Mouse (Mus musculus) heart, embryonic 12.5 days (tissue): ENCODE measurements around the gene Mlh3. TPM values are rescaled to one million over a fixed set of nuclear protein-coding genes. Genes with fewer than 3 reads are reported as not detected.

ENCODE experiments used
- ATAC-seq: fragments of 200-750 bp; cut with Nextera tagmentation; 2 replicates; pipeline ENCODE4 v1.8.0; 2017; ENCODE audit warnings: moderate TSS enrichment, moderate library complexity; ENCODE audit not compliant: insufficient number of reproducible peaks, low FRiP score
- H3K27ac ChIP-seq: fragments of 300-500 bp; sonication (generic); 2 replicates; pipeline ENCODE4 v1.5.1; 2016; ENCODE audit warnings: mild to moderate bottlenecking, moderate library complexity; ENCODE audit not compliant: poor library complexity, severe bottlenecking
- H3K27me3 ChIP-seq: fragments of 300-500 bp; sonication (generic); replicated peaks from 2 replicates; pipeline ENCODE4 v1.6.1; 2016; ENCODE audit warnings: mild to moderate bottlenecking, moderate library complexity
- H3K36me3 ChIP-seq: fragments of 300-500 bp; sonication (generic); 2 replicates; pipeline ENCODE4 v1.6.1; 2016; ENCODE audit warnings: mild to moderate bottlenecking, moderate library complexity
- H3K4me1 ChIP-seq: fragments of 300-500 bp; sonication (generic); replicated peaks from 2 replicates; pipeline ENCODE4 v1.6.1; 2016; ENCODE audit warnings: mild to moderate bottlenecking
- H3K4me2 ChIP-seq: fragments of 300-500 bp; sonication (generic); 2 replicates; pipeline ENCODE4 v1.6.1; 2016; ENCODE audit warnings: mild to moderate bottlenecking, moderate library complexity
- H3K4me3 ChIP-seq: fragments of 300-500 bp; sonication (generic); 2 replicates; pipeline ENCODE4 v1.5.1; 2016; ENCODE audit warnings: mild to moderate bottlenecking
- H3K9ac ChIP-seq: fragments of 300-500 bp; sonication (generic); 2 replicates; pipeline ENCODE4 v1.6.1; 2016; ENCODE audit warnings: mild to moderate bottlenecking, moderate library complexity
- H3K9me3 ChIP-seq: fragments of 300-500 bp; sonication (generic); replicated peaks from 2 replicates; pipeline ENCODE4 v1.6.1; 2016; ENCODE audit warnings: mild to moderate bottlenecking, moderate library complexity
- whole genome bisulfite sequencing: fragments of 180-500 bp; shearing (Covaris S2); methylation state at CpG from one replicate; pipeline ENCODE4 v1.1.7; 2016; 5-methylcytosine and 5-hydroxymethylcytosine counted together
- polyA plus RNA-seq: library from polyadenylated mRNA; unstranded; fragments of >200 nt; fragmentation: Nextera tagmentation; extraction: Ambion mirVana; gene quantifications from 2 replicates; pipeline ENCODE4 v1.2.1, GENCODE M21; 2016

Gene Mlh3
- polyA plus RNA-seq, 1 experiment from 2014 or later: 7.9 TPM

DNA sequence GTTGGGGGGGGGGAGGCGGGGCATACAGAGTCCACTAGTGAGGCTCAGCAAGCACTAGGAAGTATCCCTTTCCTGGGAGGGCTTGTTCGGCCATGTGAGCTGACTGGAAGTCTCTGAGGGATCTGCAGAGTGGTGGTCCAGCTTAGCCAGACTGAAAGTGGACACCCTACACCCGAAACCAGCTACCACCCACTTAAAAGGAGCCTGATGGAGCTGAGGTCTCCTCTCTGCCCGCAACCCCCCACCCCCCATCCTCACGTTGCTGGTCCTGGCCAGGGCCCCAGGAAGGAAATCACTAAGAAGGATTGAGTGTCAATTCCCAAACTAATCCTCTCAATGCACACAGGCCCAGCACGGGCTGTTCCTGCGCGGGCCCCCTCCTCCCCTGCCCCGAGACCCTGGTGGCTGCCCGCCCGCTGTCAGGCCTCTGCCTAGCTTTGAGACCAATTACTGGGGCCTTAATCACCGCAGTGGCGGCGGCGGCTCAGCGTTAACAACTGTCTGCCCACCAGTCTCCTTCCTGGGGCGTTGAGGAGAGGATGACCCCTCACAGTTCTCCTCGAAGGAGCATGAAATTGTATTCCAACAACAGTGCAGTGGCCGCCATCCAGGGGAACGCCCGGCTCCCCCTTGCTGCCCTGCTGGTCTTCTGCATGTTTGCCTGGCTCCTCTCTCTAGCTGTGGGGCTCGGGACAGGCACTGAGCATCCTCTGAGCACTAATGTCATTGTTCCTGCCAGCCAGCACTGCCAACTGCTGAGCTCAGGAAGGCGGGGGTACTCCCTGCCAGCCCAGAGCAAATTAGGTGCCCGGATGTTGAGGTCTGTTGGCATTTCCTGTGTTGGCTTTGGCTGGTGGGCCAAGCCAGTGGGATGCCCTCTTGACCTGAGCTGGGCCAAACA, 69.2 kb downstream of the Mlh3 start:
- Histone ChIP-seq H3K9me3 (no peaks in the 10 kb centered on the region), H3K9ac (no peak overlapping the region), H3K36me3 (no peaks in the 10 kb centered on the region), H3K4me2 (no peak overlapping the region), H3K4me1 (peaks cover 45% of the 10 kb centered on the region), H3K27me3 (0 out of 2 replicates have a peak, but pooled peaks cover 10% of the 10 kb centered on the region), H3K4me3 (no peak overlapping the region), H3K27ac (no peak overlapping the region)
- ATAC-seq: no peak
- 39% methylated on average over 24 of the region's 24 CpGs for WGBS

DNA sequence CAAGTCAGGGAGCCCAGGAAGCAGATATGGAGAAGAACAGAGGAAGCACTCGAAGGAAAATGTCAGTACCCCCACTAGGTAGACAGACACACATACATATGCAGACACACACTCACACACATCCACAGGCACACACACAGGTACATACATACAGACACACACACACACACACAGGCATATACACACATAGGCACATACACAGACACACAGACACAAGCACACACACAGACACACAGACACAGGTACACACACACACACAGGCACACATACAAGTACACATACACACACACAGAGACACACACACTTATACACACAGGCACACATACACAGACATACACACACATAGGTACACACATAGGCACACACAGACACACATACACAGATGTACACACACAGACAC, 70.4 kb downstream of the Mlh3 start:
- ATAC-seq: no peak
- Histone ChIP-seq H3K9me3 (no peaks in the 10 kb centered on the region), H3K27me3 (0 out of 2 replicates have a peak, but pooled peaks cover 10% of the 10 kb centered on the region), H3K27ac (no peak overlapping the region), H3K4me1 (peaks cover 55% of the 10 kb centered on the region), H3K4me3 (no peak overlapping the region), H3K36me3 (no peaks in the 10 kb centered on the region), H3K9ac (no peak overlapping the region), H3K4me2 (no peak overlapping the region)
- 57% methylated on average over 1 of the region's 1 CpGs for WGBS

DNA sequence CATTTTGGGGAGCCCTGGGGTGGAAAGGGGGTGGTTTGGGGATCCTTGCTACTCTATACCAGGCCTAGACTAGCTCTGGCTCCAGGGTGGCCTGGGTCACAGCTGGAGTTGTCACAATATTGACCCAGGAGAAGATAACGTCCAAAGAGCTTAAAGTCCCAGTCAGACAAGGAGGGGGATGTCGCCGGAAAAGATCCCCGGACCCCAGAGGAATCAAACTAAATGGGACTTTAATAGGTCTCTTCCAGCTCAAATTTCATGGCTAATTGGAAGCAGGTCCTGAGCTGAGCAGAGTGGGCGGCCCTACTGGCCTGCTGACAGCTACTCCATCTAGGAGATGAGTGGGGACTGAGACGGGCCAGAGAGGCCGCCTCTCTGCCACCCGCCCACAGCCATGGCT, 72.5 kb downstream of the Mlh3 start:
- H3K9me3 ChIP-seq: no peaks in the 10 kb centered on the region
- no peaks in the 10 kb centered on the region for H3K36me3 ChIP-seq
- ATAC-seq: no peak
- H3K4me2 ChIP-seq: no peak overlapping the region
- no peak overlapping the region for H3K9ac ChIP-seq
- no peak overlapping the region for H3K4me3 ChIP-seq
- no peak overlapping the region for H3K27ac ChIP-seq
- peaks cover 63% of the 10 kb centered on the region for H3K4me1 ChIP-seq
- WGBS: 38% methylated on average over 8 of the region's 8 CpGs
- peaks cover 15% of the 10 kb centered on the region; the same call in 1 of the 2 replicates for H3K27me3 ChIP-seq

DNA sequence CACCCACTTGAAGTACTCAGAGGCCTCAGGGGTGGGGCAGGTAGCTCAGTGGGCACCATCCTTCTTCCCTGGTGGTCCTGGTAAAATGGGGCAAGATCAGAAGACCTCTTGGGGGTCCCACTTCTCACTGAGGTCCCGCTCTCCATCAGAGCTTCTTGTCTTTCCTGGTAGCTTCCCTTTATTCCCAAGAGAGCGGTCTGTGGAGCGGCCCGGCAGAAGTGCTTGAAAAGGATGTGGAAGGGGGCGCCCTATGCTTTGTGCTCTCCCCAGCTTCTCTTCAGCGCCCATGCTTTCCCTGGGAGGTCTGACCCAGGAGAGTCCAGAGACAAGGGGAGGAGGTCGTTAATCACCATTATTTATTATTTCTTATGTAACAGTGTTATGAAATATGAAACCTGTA, 73.0 kb downstream of the Mlh3 start:
- H3K27ac ChIP-seq: no peak overlapping the region
- H3K4me1 ChIP-seq: peaks cover 68% of the 10 kb centered on the region
- peaks cover 21% of the 10 kb centered on the region; the same call in 1 of the 2 replicates for H3K27me3 ChIP-seq
- ATAC-seq: no peak
- H3K9me3 ChIP-seq: no peaks in the 10 kb centered on the region
- WGBS: 76% methylated on average over 7 of the region's 7 CpGs
- H3K9ac ChIP-seq: no peak overlapping the region
- H3K4me3 ChIP-seq: no peak overlapping the region
- no peak overlapping the region for H3K4me2 ChIP-seq
- no peaks in the 10 kb centered on the region for H3K36me3 ChIP-seq

DNA sequence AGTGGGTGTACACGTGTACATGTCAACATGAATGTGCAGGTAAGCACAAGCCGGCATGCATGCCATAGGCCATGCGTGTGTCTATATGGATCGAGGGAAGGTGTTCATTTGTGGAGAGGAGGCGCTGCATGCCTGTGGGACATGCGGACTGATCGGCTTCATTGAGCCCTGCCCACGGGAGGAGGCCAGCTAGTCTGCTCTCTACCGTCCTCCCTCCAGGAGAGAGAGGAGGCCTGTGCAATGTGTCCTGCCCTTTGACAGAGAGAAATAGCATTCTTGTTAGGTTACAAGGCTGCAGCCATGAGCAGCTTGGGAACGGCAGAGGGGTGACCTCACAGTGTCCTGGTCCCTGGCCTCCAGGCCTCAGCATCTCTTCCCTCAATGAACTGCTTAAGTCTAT, 74.2 kb downstream of the Mlh3 start:
- H3K27ac ChIP-seq: no peak overlapping the region
- ATAC-seq: no peak

DNA sequence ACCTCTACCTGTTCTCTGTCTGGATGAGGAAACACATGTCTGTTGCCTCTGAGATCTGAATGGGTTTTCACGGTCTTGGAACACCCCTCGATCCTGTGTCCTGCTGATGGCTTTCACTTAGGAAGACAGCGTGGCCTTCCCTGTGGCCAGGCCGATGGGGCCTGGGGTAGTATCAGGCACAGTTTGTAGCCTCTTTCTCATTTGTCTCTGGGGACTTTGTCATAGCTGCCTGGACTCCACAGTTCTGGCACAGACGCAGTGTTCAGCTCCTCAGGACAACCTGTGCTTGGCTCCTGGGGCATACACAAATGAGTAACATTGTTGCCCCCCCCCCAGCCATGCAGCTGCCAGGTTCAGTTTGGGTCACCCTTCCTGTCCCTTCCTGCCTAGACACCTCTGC, 75.3 kb downstream of the Mlh3 start:
- Histone ChIP-seq H3K4me1 (peaks cover 48% of the 10 kb centered on the region), H3K27ac (no peak overlapping the region), H3K9me3 (no peaks in the 10 kb centered on the region), H3K27me3 (peaks cover 20% of the 10 kb centered on the region; the same call in 1 of the 2 replicates), H3K9ac (no peak overlapping the region), H3K4me3 (no peak overlapping the region), H3K4me2 (no peak overlapping the region), H3K36me3 (no peaks in the 10 kb centered on the region)
- 78% methylated on average over 5 of the region's 5 CpGs for WGBS
- no peak for ATAC-seq

More for the DNA sequence above, 74.2 kb downstream of the Mlh3 start:
- 69% methylated on average over 10 of the region's 10 CpGs for WGBS
- Histone ChIP-seq H3K9me3 (no peaks in the 10 kb centered on the region), H3K4me2 (no peak overlapping the region), H3K9ac (no peak overlapping the region), H3K4me1 (peaks cover 59% of the 10 kb centered on the region), H3K36me3 (no peaks in the 10 kb centered on the region), H3K27me3 (peaks cover 24% of the 10 kb centered on the region; the same call in 1 of the 2 replicates), H3K4me3 (no peak overlapping the region)

DNA sequence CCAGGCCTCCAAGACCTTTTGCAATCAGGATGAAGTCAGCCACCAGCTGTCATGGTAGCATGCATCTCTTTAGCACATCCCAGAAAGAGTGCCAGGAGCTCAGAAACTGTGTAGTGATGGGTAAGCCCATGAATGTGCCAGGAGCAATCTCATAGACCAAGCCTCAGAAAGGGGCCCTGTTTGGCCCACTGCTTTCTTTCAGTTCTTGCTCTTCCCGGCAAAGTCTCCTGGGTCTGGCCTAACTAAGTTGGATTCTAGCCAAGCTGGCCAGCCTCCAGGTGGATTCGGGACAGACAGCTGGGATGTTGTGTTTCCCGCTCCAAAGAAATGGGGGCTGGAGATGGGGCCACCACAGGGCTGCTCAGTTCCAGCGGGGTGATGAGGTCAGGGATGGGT, 75.8 kb downstream of the Mlh3 start:
- Histone ChIP-seq H3K27ac (no peak overlapping the region), H3K9me3 (no peaks in the 10 kb centered on the region), H3K4me3 (no peak overlapping the region), H3K9ac (no peak overlapping the region), H3K4me2 (no peak overlapping the region), H3K4me1 (peaks cover 48% of the 10 kb centered on the region), H3K27me3 (peaks cover 16% of the 10 kb centered on the region; the same call in 1 of the 2 replicates), H3K36me3 (no peaks in the 10 kb centered on the region)
- ATAC-seq: no peak
- WGBS: 24% methylated on average over 4 of the region's 4 CpGs

DNA sequence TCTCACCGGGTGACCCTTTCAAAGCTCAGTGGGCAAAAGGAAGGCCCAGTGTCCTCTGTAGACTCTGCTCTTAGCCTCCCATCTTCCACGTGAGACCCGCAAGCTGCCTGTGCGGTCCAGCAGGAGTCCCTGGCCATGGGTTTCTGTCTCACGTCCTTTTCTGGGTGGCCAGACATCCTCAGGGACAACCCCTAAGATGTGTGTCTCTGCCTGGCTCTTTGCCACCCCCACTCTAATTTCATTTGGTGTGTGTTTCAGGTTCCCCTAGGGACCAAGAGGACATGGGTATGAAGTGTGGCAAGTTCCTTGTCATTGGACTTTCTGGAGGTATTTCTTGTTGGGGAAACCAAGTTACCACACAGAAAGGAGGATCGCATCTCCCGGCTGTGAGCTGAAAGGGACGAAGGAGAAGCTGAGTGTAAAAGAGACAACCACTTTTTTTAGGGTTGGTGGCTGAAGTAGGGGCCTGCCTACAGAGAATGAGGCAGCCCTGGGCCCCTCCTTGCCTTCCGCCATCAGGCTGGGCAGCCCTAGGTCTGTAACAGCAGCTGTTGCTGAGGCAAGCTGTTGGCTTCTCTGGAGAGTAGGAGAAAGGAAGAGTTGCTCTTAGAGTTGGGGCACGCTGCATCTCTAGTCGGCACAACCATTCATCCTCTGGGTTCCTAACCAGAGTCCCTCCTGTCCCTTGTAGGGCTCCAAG, 76.3 kb downstream of the Mlh3 start:
- H3K9me3 ChIP-seq: no peaks in the 10 kb centered on the region
- H3K4me3 ChIP-seq: no peak overlapping the region
- H3K9ac ChIP-seq: no peak overlapping the region
- H3K36me3 ChIP-seq: no peaks in the 10 kb centered on the region
- no peak for ATAC-seq
- H3K27ac ChIP-seq: no peak overlapping the region
- peaks cover 48% of the 10 kb centered on the region for H3K4me1 ChIP-seq
- no peak overlapping the region for H3K4me2 ChIP-seq
- peaks cover 14% of the 10 kb centered on the region; the same call in 1 of the 2 replicates for H3K27me3 ChIP-seq
- 87% methylated on average over 11 of the region's 11 CpGs for WGBS

DNA sequence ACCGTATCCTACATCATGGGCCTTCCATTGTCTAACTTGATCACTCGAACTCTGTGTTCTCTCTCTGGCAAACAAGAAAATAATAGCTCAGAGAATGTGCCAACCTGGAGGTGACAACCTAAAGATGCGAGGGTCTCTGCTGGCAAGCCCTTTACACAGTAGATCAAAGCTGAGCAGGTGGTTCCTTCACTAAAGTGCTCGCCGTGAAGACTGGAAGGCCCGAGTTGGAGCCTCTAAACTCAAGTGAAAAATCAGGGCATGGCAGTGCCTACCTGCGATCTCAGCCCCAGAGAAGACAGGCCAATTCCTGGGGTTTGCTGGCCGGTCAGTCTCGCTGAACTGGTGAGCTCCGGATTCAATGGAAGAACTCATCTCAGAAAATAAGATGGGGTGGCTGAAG, 77.3 kb downstream of the Mlh3 start:
- Histone ChIP-seq H3K4me1 (peaks cover 47% of the 10 kb centered on the region), H3K4me3 (no peak overlapping the region), H3K27ac (no peak overlapping the region), H3K9me3 (no peaks in the 10 kb centered on the region), H3K27me3 (peaks cover 14% of the 10 kb centered on the region; the same call in 1 of the 2 replicates), H3K36me3 (no peaks in the 10 kb centered on the region), H3K9ac (no peak overlapping the region), H3K4me2 (no peak overlapping the region)
- 85% methylated on average over 10 of the region's 10 CpGs for WGBS
- no peak for ATAC-seq

DNA sequence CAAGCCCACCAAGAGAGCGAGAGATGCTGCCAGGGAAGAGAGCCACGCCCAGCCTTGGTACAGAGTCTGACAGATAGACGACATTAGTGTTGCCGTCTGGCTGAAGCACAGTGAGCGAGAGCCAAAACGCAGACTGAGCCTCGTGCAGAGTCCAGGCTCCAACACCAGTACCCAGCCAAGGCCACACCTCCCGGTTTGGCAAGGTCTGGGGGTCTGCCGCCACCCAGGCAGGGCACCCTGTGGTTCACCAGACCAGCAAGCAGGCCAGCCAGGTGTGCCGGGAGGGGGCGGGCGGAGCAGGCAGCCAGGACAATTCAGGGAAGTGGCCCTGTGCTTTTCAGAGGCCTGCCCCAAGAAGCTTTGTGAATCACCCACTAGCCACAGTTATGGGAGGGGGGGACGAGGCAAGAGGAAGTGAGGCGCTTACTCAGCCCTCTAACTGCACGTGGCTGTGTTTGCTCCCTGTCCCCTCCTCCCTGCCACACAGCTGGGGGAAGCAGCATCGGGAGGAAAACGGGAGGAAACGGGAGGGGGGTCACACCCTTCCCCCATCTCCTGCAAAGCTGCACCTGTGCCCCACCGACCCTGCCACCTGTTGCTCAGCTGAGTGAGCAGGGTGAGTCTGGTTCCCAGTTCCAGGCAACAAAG, 77.8 kb downstream of the Mlh3 start:
- H3K4me3 ChIP-seq: no peak overlapping the region
- peak; percentile 42; the same call in 1 of the 2 replicates for ATAC-seq
- peaks cover 14% of the 10 kb centered on the region; the same call in 1 of the 2 replicates for H3K27me3 ChIP-seq
- WGBS: 27% methylated on average over 19 of the region's 19 CpGs
- no peaks in the 10 kb centered on the region for H3K36me3 ChIP-seq
- peak overlapping the region; percentile 7; the same call in 1 of the 2 replicates for H3K4me2 ChIP-seq
- H3K27ac ChIP-seq: no peak overlapping the region
- peaks cover 41% of the 10 kb centered on the region for H3K4me1 ChIP-seq
- no peak overlapping the region for H3K9ac ChIP-seq
- H3K9me3 ChIP-seq: no peaks in the 10 kb centered on the region

DNA sequence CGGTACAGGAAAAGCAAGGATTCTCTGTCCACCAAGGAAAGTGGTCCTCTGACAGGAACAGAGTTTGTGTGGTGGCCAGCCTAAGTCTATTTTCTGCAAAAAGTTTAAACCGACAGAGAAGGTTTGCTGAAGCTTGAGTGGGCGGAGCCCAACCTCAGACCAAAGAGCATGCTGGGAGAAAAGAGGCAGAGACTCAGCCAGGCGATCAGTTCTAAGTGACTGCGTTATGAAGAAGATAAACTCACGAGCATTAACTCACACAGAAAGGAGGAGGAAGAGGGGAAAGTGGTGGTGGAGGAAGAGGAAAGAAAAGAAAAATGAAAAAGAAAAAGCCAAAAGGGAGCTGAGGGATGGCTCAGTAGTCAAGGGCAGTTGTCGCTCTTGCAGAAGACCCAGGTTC, 80.1 kb downstream of the Mlh3 start:
- no peak overlapping the region for H3K4me2 ChIP-seq
- H3K36me3 ChIP-seq: no peaks in the 10 kb centered on the region
- H3K27me3 ChIP-seq: peaks cover 14% of the 10 kb centered on the region; the same call in 1 of the 2 replicates
- H3K4me1 ChIP-seq: peaks cover 31% of the 10 kb centered on the region
- H3K27ac ChIP-seq: no peak overlapping the region
- H3K4me3 ChIP-seq: no peak overlapping the region
- no peak overlapping the region for H3K9ac ChIP-seq
- 72% methylated on average over 7 of the region's 7 CpGs for WGBS
- no peak for ATAC-seq
- H3K9me3 ChIP-seq: no peaks in the 10 kb centered on the region
